Mouse (Mus musculus) spleen, adult 2 months (tissue): ENCODE data around the gene Nlgn2.

ENCODE experiments used
- CTCF ChIP-seq: fragments of 200-500 bp; IDR thresholded peaks from 2 replicates; pipeline ENCODE4 v1.5.1; 2011; ENCODE audit warnings: mild to moderate bottlenecking, inconsistent platforms; ENCODE audit not compliant: insufficient read depth, insufficient read length, insufficient replicate concordance; ENCODE audit errors: extremely low read depth
- POLR2A ChIP-seq: fragments of 200-500 bp; IDR thresholded peaks from 2 replicates; pipeline ENCODE4 v1.6.1; 2011; ENCODE audit warnings: low read depth, low read length, inconsistent platforms

- no peak for TF ChIP-seq CTCF
- TF ChIP-seq POLR2A: no peak
These were observed 46.7 kb upstream of the Nlgn2 start for GRCm38 (mm10) chr11:69884240-69884639.
